Mouse (Mus musculus) hindbrain, embryonic 16.5 days (tissue): ENCODE results near the gene Rcan2. TPM values are rescaled to one million over a fixed set of nuclear protein-coding genes. Genes with fewer than 3 reads are reported as not detected.

Source experiments
- ATAC-seq: fragments of 200-750 bp; cut with Nextera tagmentation; 2 replicates; pipeline ENCODE4 v1.8.0; 2017; ENCODE audit warnings: moderate TSS enrichment, moderate library complexity
- H3K27ac ChIP-seq: fragments of 300-500 bp; sonication (generic); 2 replicates; pipeline ENCODE4 v1.5.1; 2014; ENCODE audit warnings: low read depth, mild to moderate bottlenecking, control low read depth, low read length, moderate library complexity
- H3K27me3 ChIP-seq: fragments of 300-500 bp; sonication (generic); replicated peaks from 2 replicates; pipeline ENCODE4 v1.6.1; 2014; ENCODE audit warnings: low read length; ENCODE audit not compliant: control insufficient read depth, insufficient read depth
- H3K36me3 ChIP-seq: fragments of 300-500 bp; sonication (generic); 2 replicates; pipeline ENCODE4 v1.6.1; 2014; ENCODE audit warnings: mild to moderate bottlenecking, low read length, moderate library complexity, mixed read lengths; ENCODE audit not compliant: control insufficient read depth, insufficient read depth
- H3K4me1 ChIP-seq: fragments of 300-500 bp; sonication (generic); 2 replicates; pipeline ENCODE4 v1.6.1; 2014; ENCODE audit warnings: low read depth, low read length; ENCODE audit not compliant: control insufficient read depth, insufficient read depth
- H3K4me2 ChIP-seq: fragments of 300-500 bp; sonication (generic); 2 replicates; pipeline ENCODE4 v1.6.1; 2014; ENCODE audit warnings: mild to moderate bottlenecking, low read length, control low read depth, moderate library complexity
- H3K4me3 ChIP-seq: fragments of 300-500 bp; sonication (generic); 2 replicates; pipeline ENCODE4 v1.5.1; 2014; ENCODE audit warnings: mild to moderate bottlenecking, low read length, control low read depth, moderate library complexity
- H3K9ac ChIP-seq: fragments of 300-500 bp; sonication (generic); 2 replicates; pipeline ENCODE4 v1.6.1; 2014; ENCODE audit warnings: low read depth, mild to moderate bottlenecking, control low read depth, low read length, moderate library complexity
- H3K9me3 ChIP-seq: fragments of 300-500 bp; sonication (generic); 2 replicates; pipeline ENCODE4 v1.6.1; 2014; ENCODE audit warnings: mild to moderate bottlenecking, low read length, moderate library complexity; ENCODE audit not compliant: control insufficient read depth
- WGBS: fragments of 180-500 bp; shearing (Covaris S2); extraction: QIAGEN DNeasy Blood & Tissue Kit; methylation state at CpG from one replicate; pipeline ENCODE4 v1.1.7; 2014; 5-methylcytosine and 5-hydroxymethylcytosine counted together
- polyA plus RNA-seq: library from polyadenylated mRNA; unstranded; fragments of >200 nt; fragmentation: Nextera tagmentation; extraction: Ambion mirVana; gene quantifications from 2 replicates; pipeline ENCODE4 v1.2.1, GENCODE M21; 2015

The Rcan2 gene
- polyA plus RNA-seq, 1 experiment from 2014 or later = 136 TPM

GRCm38 (mm10) chr17:43977572-43977971 is 176.4 kb downstream of the Rcan2 start:
- no peak for ATAC-seq
- 82% methylated on average over 2 of the region's 2 CpGs for WGBS

GRCm38 (mm10) chr17:43979925-43980324 is 178.8 kb downstream of the Rcan2 start:
- no peaks in the 10 kb centered on the region for H3K9me3 ChIP-seq
- H3K36me3 ChIP-seq = no peaks in the 10 kb centered on the region
- H3K9ac ChIP-seq = no peak overlapping the region
- no peak overlapping the region for H3K4me3 ChIP-seq
- no peak overlapping the region for H3K27ac ChIP-seq
- WGBS = 71% methylated on average over 3 of the region's 3 CpGs
- no peaks in the 10 kb centered on the region for H3K27me3 ChIP-seq
- no peaks in the 10 kb centered on the region for H3K4me1 ChIP-seq
- ATAC-seq = no peak
- no peak overlapping the region for H3K4me2 ChIP-seq

More at GRCm38 (mm10) chr17:43977572-43977971, 176.4 kb downstream of the Rcan2 start:
- Histone ChIP-seq H3K4me2 (no peak overlapping the region), H3K4me1 (no peaks in the 10 kb centered on the region), H3K27ac (no peak overlapping the region), H3K27me3 (no peaks in the 10 kb centered on the region), H3K4me3 (no peak overlapping the region), H3K9ac (no peak overlapping the region), H3K36me3 (no peaks in the 10 kb centered on the region), H3K9me3 (no peaks in the 10 kb centered on the region)

- Histone ChIP-seq H3K9ac (no peak overlapping the region), H3K4me2 (no peak overlapping the region), H3K27me3 (no peaks in the 10 kb centered on the region), H3K27ac (no peak overlapping the region), H3K4me1 (no peaks in the 10 kb centered on the region), H3K9me3 (no peaks in the 10 kb centered on the region), H3K4me3 (no peak overlapping the region), H3K36me3 (no peaks in the 10 kb centered on the region)
- 88% methylated on average over 1 of the region's 1 CpGs for WGBS
- no peak for ATAC-seq
Observed at GRCm38 (mm10) chr17:43982505-43982904, 181.4 kb downstream of the Rcan2 start.

- ATAC-seq = peak; percentile 10; the same call in 1 of the 2 replicates
- H3K9me3 ChIP-seq = no peaks in the 10 kb centered on the region
- 42% methylated on average over 5 of the region's 5 CpGs for WGBS
- H3K4me3 ChIP-seq = no peak overlapping the region
- no peak overlapping the region for H3K9ac ChIP-seq
- H3K4me2 ChIP-seq = no peak overlapping the region
- no peak overlapping the region for H3K27ac ChIP-seq
- no peaks in the 10 kb centered on the region for H3K36me3 ChIP-seq
- no peaks in the 10 kb centered on the region for H3K27me3 ChIP-seq
- peaks cover 6% of the 10 kb centered on the region for H3K4me1 ChIP-seq
Observed at GRCm38 (mm10) chr17:43989334-43989945, 188.3 kb downstream of the Rcan2 start.

- H3K36me3 ChIP-seq = no peaks in the 10 kb centered on the region
- H3K4me1 ChIP-seq = peaks cover 6% of the 10 kb centered on the region
- H3K4me3 ChIP-seq = no peak overlapping the region
- H3K9me3 ChIP-seq = no peaks in the 10 kb centered on the region
- ATAC-seq = peak; percentile 32; the same call in 1 of the 2 replicates
- WGBS = 41% methylated on average over 10 of the region's 10 CpGs
- H3K4me2 ChIP-seq = peak overlapping the region; percentile 9; the same call in 1 of the 2 replicates
- peak overlapping the region; percentile 19; the same call in 1 of the 2 replicates for H3K27ac ChIP-seq
- H3K27me3 ChIP-seq = no peaks in the 10 kb centered on the region
- no peak overlapping the region for H3K9ac ChIP-seq
Observed at GRCm38 (mm10) chr17:43990957-43991383, 189.8 kb downstream of the Rcan2 start.

- no peak overlapping the region for H3K4me2 ChIP-seq
- ATAC-seq = 0 out of 2 replicates have a peak, but pooled peaks have one; percentile 27
- H3K4me3 ChIP-seq = no peak overlapping the region
- no peak overlapping the region for H3K9ac ChIP-seq
- H3K36me3 ChIP-seq = no peaks in the 10 kb centered on the region
- H3K4me1 ChIP-seq = peaks cover 6% of the 10 kb centered on the region
- no peaks in the 10 kb centered on the region for H3K27me3 ChIP-seq
- H3K9me3 ChIP-seq = no peaks in the 10 kb centered on the region
- WGBS = 13% methylated on average over 4 of the region's 4 CpGs
- H3K27ac ChIP-seq = no peak overlapping the region
Observed at GRCm38 (mm10) chr17:43994080-43994479, 192.9 kb downstream of the Rcan2 start.

- no peaks in the 10 kb centered on the region for H3K27me3 ChIP-seq
- H3K4me3 ChIP-seq = no peak overlapping the region
- no peaks in the 10 kb centered on the region for H3K36me3 ChIP-seq
- H3K4me1 ChIP-seq = no peaks in the 10 kb centered on the region
- no peaks in the 10 kb centered on the region for H3K9me3 ChIP-seq
- 72% methylated on average over 7 of the region's 7 CpGs for WGBS
- H3K4me2 ChIP-seq = no peak overlapping the region
- H3K27ac ChIP-seq = peak overlapping the region; percentile 35; the same call in 1 of the 2 replicates
- H3K9ac ChIP-seq = no peak overlapping the region
- ATAC-seq = no peak
Observed at GRCm38 (mm10) chr17:43997514-43997913, 196.4 kb downstream of the Rcan2 start.

GRCm38 (mm10) chr17:43998095-43998494 is 196.9 kb downstream of the Rcan2 start:
- Histone ChIP-seq H3K27me3 (no peaks in the 10 kb centered on the region), H3K9ac (no peak overlapping the region), H3K36me3 (no peaks in the 10 kb centered on the region), H3K4me2 (no peak overlapping the region), H3K4me3 (no peak overlapping the region), H3K9me3 (no peaks in the 10 kb centered on the region), H3K4me1 (no peaks in the 10 kb centered on the region), H3K27ac (no peak overlapping the region)
- no peak for ATAC-seq
- WGBS = 91% methylated on average over 6 of the region's 6 CpGs

GRCm38 (mm10) chr17:44004401-44004800 is 203.2 kb downstream of the Rcan2 start:
- Histone ChIP-seq H3K4me3 (no peak overlapping the region), H3K27ac (no peak overlapping the region), H3K4me2 (no peak overlapping the region), H3K9me3 (no peaks in the 10 kb centered on the region), H3K4me1 (no peaks in the 10 kb centered on the region), H3K9ac (no peak overlapping the region), H3K27me3 (no peaks in the 10 kb centered on the region), H3K36me3 (no peaks in the 10 kb centered on the region)
- no peak for ATAC-seq
- WGBS = 49% methylated on average over 2 of the region's 2 CpGs
